Mouse (Mus musculus): ENCODE results near the gene Fhdc1.

GRCm38 (mm10) chr3:84447803-84448202 lies 32.4 kb downstream of the Fhdc1 start:
- TF ChIP-seq CTCF (IDR thresholded peaks at IDR 0.05; ENCODE audit: low read depth, low read length) (no peak), POLR2A (IDR thresholded peaks at IDR 0.05; ENCODE audit: extremely low read depth, insufficient read depth, low read length) (no peak)

Measured in liver, adult 2 months (tissue).